Mouse (Mus musculus): ENCODE data around the gene Wfdc15a. TPM values are rescaled to one million over a fixed set of nuclear protein-coding genes. Genes with fewer than 3 reads are reported as not detected.
"Not testable (repeated sequence)": the region's sequence is repeated elsewhere in the genome, so short reads cannot be mapped to it uniquely, and the experiment has no call there.

The Wfdc15a gene
- polyA plus RNA-seq, 1 experiment from 2014 or later: not detected

GRCm38 (mm10) chr2:164212711-164213110, 12.8 kb upstream of the Wfdc15a start:
- H3K4me2 ChIP-seq (replicated peaks; ENCODE audit: low read depth, low read length): no peak overlapping the region
- no peak for DNase-seq (ENCODE audit: low spot score)
- no peak overlapping the region for H3K4me3 ChIP-seq (ENCODE audit: low read depth, low read length)
- H3K27ac ChIP-seq (ENCODE audit: low read length): no peak overlapping the region
- ATAC-seq: no peak
- H3K9me3 ChIP-seq (ENCODE audit: low read length): no peaks in the 10 kb centered on the region
- no peak overlapping the region for H3K9ac ChIP-seq (replicated peaks; ENCODE audit: low read depth)
- H3K36me3 ChIP-seq (ENCODE audit: insufficient read depth, low read length): no peaks in the 10 kb centered on the region
- H3K27me3 ChIP-seq (replicated peaks; ENCODE audit: insufficient read depth, low read length): no peaks in the 10 kb centered on the region
- no peaks in the 10 kb centered on the region for H3K4me1 ChIP-seq (ENCODE audit: insufficient read depth, low read depth, low read length)
- TF ChIP-seq CTCF (IDR thresholded peaks at IDR 0.05) (no peak), EP300 (IDR thresholded peaks at IDR 0.05) (no peak)
- 77% methylated on average over 5 of the region's 5 CpGs for WGBS

- TF ChIP-seq CTCF (IDR thresholded peaks at IDR 0.05) (no peak), EP300 (IDR thresholded peaks at IDR 0.05) (no peak)
- H3K4me2 ChIP-seq (replicated peaks; ENCODE audit: low read depth, low read length): no peak overlapping the region
- 88% methylated on average over 4 of the region's 4 CpGs for WGBS
Observed at GRCm38 (mm10) chr2:164210892-164211291, 11.0 kb upstream of the Wfdc15a start.

GRCm38 (mm10) chr2:164206676-164207075, 6.7 kb upstream of the Wfdc15a start:
- H3K4me3 ChIP-seq (ENCODE audit: low read depth, low read length): no peak overlapping the region
- ATAC-seq (no peak), DNase-seq (ENCODE audit: low spot score) (no peak)
- H3K4me1 ChIP-seq (ENCODE audit: insufficient read depth, low read depth, low read length): no peaks in the 10 kb centered on the region
- H3K27me3 ChIP-seq (replicated peaks; ENCODE audit: insufficient read depth, low read length): no peaks in the 10 kb centered on the region
- H3K4me2 ChIP-seq (replicated peaks; ENCODE audit: low read depth, low read length): no peak overlapping the region
- no peak overlapping the region for H3K9ac ChIP-seq (replicated peaks; ENCODE audit: low read depth)
- H3K9me3 ChIP-seq (ENCODE audit: low read length): no peaks in the 10 kb centered on the region
- H3K36me3 ChIP-seq (ENCODE audit: insufficient read depth, low read length): no peaks in the 10 kb centered on the region
- H3K27ac ChIP-seq (ENCODE audit: low read length): no peak overlapping the region
- 51% methylated on average over 4 of the region's 4 CpGs for WGBS
- no peak for TF ChIP-seq EP300 (IDR thresholded peaks at IDR 0.05)
- no peak for TF ChIP-seq CTCF (IDR thresholded peaks at IDR 0.05)

More at GRCm38 (mm10) chr2:164210892-164211291, 11.0 kb upstream of the Wfdc15a start:
- Histone ChIP-seq H3K4me3 (ENCODE audit: low read depth, low read length) (no peak overlapping the region), H3K27me3 (replicated peaks; ENCODE audit: insufficient read depth, low read length) (no peaks in the 10 kb centered on the region), H3K4me1 (ENCODE audit: insufficient read depth, low read depth, low read length) (no peaks in the 10 kb centered on the region), H3K9me3 (ENCODE audit: low read length) (no peaks in the 10 kb centered on the region), H3K27ac (ENCODE audit: low read length) (no peak overlapping the region), H3K9ac (replicated peaks; ENCODE audit: low read depth) (no peak overlapping the region), H3K36me3 (ENCODE audit: insufficient read depth, low read length) (no peaks in the 10 kb centered on the region)
- DNase-seq (ENCODE audit: low spot score): no peak
- no peak for ATAC-seq

- H3K27me3 ChIP-seq (replicated peaks; ENCODE audit: insufficient read depth, low read length); H3K4me1 ChIP-seq (ENCODE audit: insufficient read depth, low read depth, low read length); DNase-seq (ENCODE audit: low spot score); ATAC-seq; H3K9ac ChIP-seq (replicated peaks; ENCODE audit: low read depth); H3K27ac ChIP-seq (ENCODE audit: low read length); H3K36me3 ChIP-seq (ENCODE audit: insufficient read depth, low read length); H3K4me3 ChIP-seq (ENCODE audit: low read depth, low read length); H3K4me2 ChIP-seq (replicated peaks; ENCODE audit: low read depth, low read length); H3K9me3 ChIP-seq (ENCODE audit: low read length): not testable (repeated sequence)
- 83% methylated on average over 10 of the region's 10 CpGs for WGBS
Observed at GRCm38 (mm10) chr2:164206011-164206410, 6.1 kb upstream of the Wfdc15a start.

GRCm38 (mm10) chr2:164196700-164196990, 3.3 kb downstream of the Wfdc15a start:
- no peaks in the 10 kb centered on the region for H3K27me3 ChIP-seq (replicated peaks; ENCODE audit: insufficient read depth, low read length)
- 62% methylated on average over 5 of the region's 5 CpGs for WGBS
- H3K4me3 ChIP-seq (ENCODE audit: low read depth, low read length): no peak overlapping the region
- H3K27ac ChIP-seq (ENCODE audit: low read length): no peak overlapping the region
- TF ChIP-seq EP300 (IDR thresholded peaks at IDR 0.05) (no peak), CTCF (IDR thresholded peaks at IDR 0.05) (no peak)
- no peak overlapping the region for H3K9ac ChIP-seq (replicated peaks; ENCODE audit: low read depth)
- no peaks in the 10 kb centered on the region for H3K9me3 ChIP-seq (ENCODE audit: low read length)
- H3K4me2 ChIP-seq (replicated peaks; ENCODE audit: low read depth, low read length): no peak overlapping the region
- no peak for ATAC-seq
- no peak for DNase-seq (ENCODE audit: low spot score)
- no peaks in the 10 kb centered on the region for H3K36me3 ChIP-seq (ENCODE audit: insufficient read depth, low read length)
- no peaks in the 10 kb centered on the region for H3K4me1 ChIP-seq (ENCODE audit: insufficient read depth, low read depth, low read length)

- no peak overlapping the region for H3K27ac ChIP-seq (ENCODE audit: low read length)
- TF ChIP-seq EP300 (IDR thresholded peaks at IDR 0.05): no peak
- TF ChIP-seq CTCF (IDR thresholded peaks at IDR 0.05): no peak
- H3K4me1 ChIP-seq (ENCODE audit: insufficient read depth, low read depth, low read length): no peaks in the 10 kb centered on the region
- no peaks in the 10 kb centered on the region for H3K36me3 ChIP-seq (ENCODE audit: insufficient read depth, low read length)
- no peak overlapping the region for H3K4me2 ChIP-seq (replicated peaks; ENCODE audit: low read depth, low read length)
- ATAC-seq (no peak), DNase-seq (ENCODE audit: low spot score) (no peak)
- H3K9ac ChIP-seq (replicated peaks; ENCODE audit: low read depth): no peak overlapping the region
- no peaks in the 10 kb centered on the region for H3K27me3 ChIP-seq (replicated peaks; ENCODE audit: insufficient read depth, low read length)
- no peaks in the 10 kb centered on the region for H3K9me3 ChIP-seq (ENCODE audit: low read length)
- 77% methylated on average over 5 of the region's 5 CpGs for WGBS
- H3K4me3 ChIP-seq (ENCODE audit: low read depth, low read length): no peak overlapping the region
Observed at GRCm38 (mm10) chr2:164195971-164196699, 3.8 kb downstream of the Wfdc15a start.

Measured in lung, postnatal 0 days (tissue).